Mouse (Mus musculus): ENCODE results near the gene Actl6b. TPM values are rescaled to one million over a fixed set of nuclear protein-coding genes. Genes with fewer than 3 reads are reported as not detected.
"Not testable (repeated sequence)": the region's sequence is repeated elsewhere in the genome, so short reads cannot be mapped to it uniquely, and the experiment has no call there.

Actl6b gene
- polyA plus RNA-seq, 1 experiment from 2014 or later = not detected

DNA sequence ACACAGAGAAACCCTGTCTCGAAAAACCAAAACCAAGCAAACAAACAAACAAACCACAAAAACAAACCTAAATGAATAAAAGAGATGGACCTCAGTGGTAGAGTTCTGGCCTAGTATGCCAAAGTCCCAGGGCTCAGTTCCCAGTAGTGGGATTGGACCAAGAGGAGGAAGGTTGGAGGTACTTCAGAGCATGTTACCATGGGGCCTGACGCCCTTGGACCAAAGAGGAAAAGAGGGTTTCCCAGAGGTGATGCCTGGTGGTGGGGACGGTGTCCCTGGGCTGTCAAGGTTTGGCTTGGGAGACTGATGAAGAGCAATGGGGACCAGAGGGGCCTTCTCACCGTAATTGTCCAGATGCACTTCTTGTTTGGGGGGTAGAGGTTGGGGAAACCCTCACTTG lies 56.7 kb downstream of the Actl6b start:
- Histone ChIP-seq H3K27ac (peak overlapping the region; percentile 94; the same call in 1 of the 2 replicates), H3K36me3 (ENCODE audit: insufficient read depth, low read length) (no peaks in the 10 kb centered on the region), H3K9ac (ENCODE audit: low read depth, low read length) (peak overlapping the region; percentile 56; the same call in 1 of the 2 replicates), H3K4me3 (replicated peaks; ENCODE audit: low read depth, low read length) (peak overlapping the region; percentile 30), H3K4me2 (ENCODE audit: low read length) (peak overlapping the region; percentile 54), H3K4me1 (replicated peaks; ENCODE audit: insufficient read depth, low read length) (peaks cover 23% of the 10 kb centered on the region), H3K9me3 (replicated peaks; ENCODE audit: low read length) (no peaks in the 10 kb centered on the region), H3K27me3 (ENCODE audit: insufficient read depth, low read length) (no peaks in the 10 kb centered on the region)
- WGBS = 54% methylated on average over 4 of the region's 4 CpGs
- no peak for TF ChIP-seq CTCF (IDR thresholded peaks at IDR 0.05; ENCODE audit: low read depth)
- no peak for ATAC-seq (replicated peaks; ENCODE audit: low FRiP score, low read depth)
- no peak for DNase-seq (ENCODE audit: low spot score)

DNA sequence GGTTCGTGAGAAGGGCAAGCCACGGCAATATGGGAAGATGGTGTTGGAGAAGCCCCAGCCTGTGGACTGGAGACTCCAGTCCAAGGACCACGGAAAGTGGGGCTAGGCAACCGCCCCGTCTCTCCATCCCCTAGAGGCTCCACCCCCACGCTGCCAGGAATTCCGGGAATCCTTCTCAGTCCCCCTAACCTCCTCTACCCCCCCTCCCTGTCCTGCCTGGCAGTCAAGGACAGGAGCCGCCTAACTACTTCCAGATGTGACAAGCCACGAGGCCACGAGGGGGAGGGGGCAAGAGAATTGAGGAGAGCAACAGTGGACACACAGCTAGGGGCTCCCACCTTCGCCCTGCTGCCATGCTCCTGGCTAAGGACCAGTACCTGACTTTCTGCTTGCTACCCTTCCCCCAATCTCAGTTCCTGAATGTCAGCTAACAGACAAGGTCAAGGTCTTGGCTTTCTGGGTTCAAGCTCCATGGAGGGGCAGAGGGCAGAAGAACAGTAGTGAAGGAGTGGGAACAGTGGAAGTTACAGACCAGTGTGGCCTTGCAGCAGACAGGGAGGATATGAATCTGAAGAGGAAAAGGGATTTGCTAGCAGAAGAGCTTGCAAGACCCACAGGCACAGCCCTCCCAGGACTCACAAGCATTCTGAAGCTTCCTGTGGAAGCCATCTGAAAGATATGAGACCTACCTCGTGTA lies 57.4 kb downstream of the Actl6b start:
- Histone ChIP-seq H3K27ac (peak overlapping the region; percentile 94), H3K27me3 (ENCODE audit: insufficient read depth, low read length) (no peaks in the 10 kb centered on the region), H3K9me3 (replicated peaks; ENCODE audit: low read length) (no peaks in the 10 kb centered on the region), H3K36me3 (ENCODE audit: insufficient read depth, low read length) (no peaks in the 10 kb centered on the region), H3K4me1 (replicated peaks; ENCODE audit: insufficient read depth, low read length) (peaks cover 23% of the 10 kb centered on the region), H3K4me3 (replicated peaks; ENCODE audit: low read depth, low read length) (peak overlapping the region; percentile 30), H3K9ac (ENCODE audit: low read depth, low read length) (peak overlapping the region; percentile 56), H3K4me2 (ENCODE audit: low read length) (peak overlapping the region; percentile 54)
- 7% methylated on average over 12 of the region's 12 CpGs for WGBS
- ATAC-seq (replicated peaks; ENCODE audit: low FRiP score, low read depth) = peak; percentile 60
- TF ChIP-seq CTCF (IDR thresholded peaks at IDR 0.05; ENCODE audit: low read depth) = peak; percentile 23; the same call in 1 of the 2 replicates
- DNase-seq (ENCODE audit: low spot score) = peak; percentile 91

DNA sequence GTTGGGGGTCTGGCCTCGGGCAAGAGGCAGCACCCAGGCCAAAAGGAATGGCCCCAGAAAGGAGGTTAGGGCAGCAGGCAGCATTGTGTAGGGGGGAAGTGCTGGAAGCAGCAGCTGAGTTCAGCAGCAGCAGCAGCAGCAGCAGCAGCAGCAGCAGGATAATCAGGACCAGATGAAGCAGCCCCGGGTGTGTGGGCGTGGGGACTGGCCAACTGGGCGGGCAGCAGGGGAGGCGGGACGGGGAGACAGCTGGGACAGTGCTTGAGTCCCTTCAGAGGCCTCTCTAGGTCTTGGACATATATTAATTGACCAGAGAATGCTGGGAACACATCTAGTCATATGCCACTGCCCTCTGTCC lies 57.9 kb downstream of the Actl6b start:
- WGBS = 11% methylated on average over 6 of the region's 6 CpGs

GRCm38 (mm10) chr5:137613076-137613475 lies 59.8 kb downstream of the Actl6b start:
- Histone ChIP-seq H3K9me3 (replicated peaks; ENCODE audit: low read length) (no peaks in the 10 kb centered on the region), H3K4me1 (replicated peaks; ENCODE audit: insufficient read depth, low read length) (peaks cover 22% of the 10 kb centered on the region), H3K36me3 (ENCODE audit: insufficient read depth, low read length) (no peaks in the 10 kb centered on the region), H3K9ac (ENCODE audit: low read depth, low read length) (no peak overlapping the region), H3K27ac (peak overlapping the region; percentile 34; the same call in 1 of the 2 replicates), H3K4me2 (ENCODE audit: low read length) (no peak overlapping the region), H3K4me3 (replicated peaks; ENCODE audit: low read depth, low read length) (no peak overlapping the region), H3K27me3 (ENCODE audit: insufficient read depth, low read length) (no peaks in the 10 kb centered on the region)
- 69% methylated on average over 5 of the region's 5 CpGs for WGBS
- no peak for DNase-seq (ENCODE audit: low spot score)
- TF ChIP-seq CTCF (IDR thresholded peaks at IDR 0.05; ENCODE audit: low read depth) = no peak
- ATAC-seq (replicated peaks; ENCODE audit: low FRiP score, low read depth) = no peak

More for the DNA sequence above, 57.9 kb downstream of the Actl6b start:
- peak; percentile 51; the same call in 1 of the 2 replicates for ATAC-seq (replicated peaks; ENCODE audit: low FRiP score, low read depth)
- peaks cover 23% of the 10 kb centered on the region for H3K4me1 ChIP-seq (replicated peaks; ENCODE audit: insufficient read depth, low read length)
- peak overlapping the region; percentile 56 for H3K9ac ChIP-seq (ENCODE audit: low read depth, low read length)
- no peaks in the 10 kb centered on the region for H3K9me3 ChIP-seq (replicated peaks; ENCODE audit: low read length)
- DNase-seq (ENCODE audit: low spot score) = peak; percentile 82
- H3K27ac ChIP-seq = peak overlapping the region; percentile 94
- H3K36me3 ChIP-seq (ENCODE audit: insufficient read depth, low read length) = no peaks in the 10 kb centered on the region
- H3K4me3 ChIP-seq (replicated peaks; ENCODE audit: low read depth, low read length) = peak overlapping the region; percentile 30
- no peak for TF ChIP-seq CTCF (IDR thresholded peaks at IDR 0.05; ENCODE audit: low read depth)
- no peaks in the 10 kb centered on the region for H3K27me3 ChIP-seq (ENCODE audit: insufficient read depth, low read length)
- peak overlapping the region; percentile 54 for H3K4me2 ChIP-seq (ENCODE audit: low read length)

DNA sequence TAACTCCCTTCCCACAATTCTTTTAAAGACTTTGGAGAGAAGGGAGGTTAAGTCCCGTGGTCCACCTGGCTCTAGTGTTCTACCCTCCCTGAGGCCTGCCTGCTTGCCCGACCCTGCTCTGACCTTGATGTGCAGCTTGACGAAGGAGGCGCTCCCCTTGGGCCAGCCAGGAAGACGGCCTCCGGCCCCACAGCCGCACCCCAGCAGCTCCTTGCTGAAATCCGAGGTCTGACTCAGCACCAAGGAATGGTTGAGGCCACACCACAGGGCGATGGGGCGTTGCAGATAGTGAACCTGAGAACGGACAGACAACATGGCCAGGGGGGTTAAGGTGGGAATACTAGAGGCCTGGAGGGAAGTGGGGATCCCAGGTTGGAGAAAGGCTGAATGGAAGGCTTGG lies 60.2 kb downstream of the Actl6b start, which contains the start of gene Pcolce:
Gene Pcolce, minus strand, starts transcription at position 235 of the 400 bp plus-strand sequence.
- Histone ChIP-seq H3K27ac (peak within 1 kb of the TSS; percentile 34; the same call in 1 of the 2 replicates), H3K9me3 (replicated peaks; ENCODE audit: low read length) (no peaks in the 10 kb centered on the region), H3K4me1 (replicated peaks; ENCODE audit: insufficient read depth, low read length) (peaks cover 18% of the 10 kb centered on the region), H3K4me2 (ENCODE audit: low read length) (no peak within 1 kb of the TSS), H3K36me3 (ENCODE audit: insufficient read depth, low read length) (no peaks in the 10 kb centered on the region), H3K27me3 (ENCODE audit: insufficient read depth, low read length) (no peaks in the 10 kb centered on the region), H3K9ac (ENCODE audit: low read depth, low read length) (0 out of 2 replicates have a peak within 1 kb of the TSS, but pooled peaks have one; percentile 18), H3K4me3 (replicated peaks; ENCODE audit: low read depth, low read length) (no peak within 1 kb of the TSS)
- 29% methylated on average over 11 of the region's 11 CpGs for WGBS
- no peak for TF ChIP-seq CTCF (IDR thresholded peaks at IDR 0.05; ENCODE audit: low read depth)
- peak; percentile 27 for DNase-seq (ENCODE audit: low spot score)
- 0 out of 2 replicates have a peak, but pooled peaks have one; percentile 33 for ATAC-seq (replicated peaks; ENCODE audit: low FRiP score, low read depth)

DNA sequence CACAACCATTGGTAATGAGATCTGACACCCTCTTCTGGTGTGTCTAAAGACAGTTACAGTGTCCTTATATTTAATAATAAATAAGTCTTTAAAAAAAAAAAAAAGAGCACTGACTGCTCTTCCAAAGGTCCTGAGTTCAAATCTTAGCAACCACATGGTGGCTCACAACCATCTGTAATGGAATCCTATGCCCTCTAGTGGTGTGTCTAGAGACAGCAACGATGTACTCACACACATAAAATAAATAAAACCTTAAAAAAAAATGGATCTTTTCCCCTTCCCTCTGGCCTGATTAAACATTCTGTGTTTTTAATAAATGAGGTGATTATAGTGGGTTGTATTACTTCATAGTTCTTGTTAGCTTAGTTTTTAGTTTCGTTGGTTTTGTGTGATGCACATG lies 61.6 kb downstream of the Actl6b start:
- H3K27me3 ChIP-seq (ENCODE audit: insufficient read depth, low read length); H3K9ac ChIP-seq (ENCODE audit: low read depth, low read length); H3K9me3 ChIP-seq (replicated peaks; ENCODE audit: low read length); ATAC-seq (replicated peaks; ENCODE audit: low FRiP score, low read depth); H3K27ac ChIP-seq; H3K36me3 ChIP-seq (ENCODE audit: insufficient read depth, low read length); DNase-seq (ENCODE audit: low spot score); H3K4me3 ChIP-seq (replicated peaks; ENCODE audit: low read depth, low read length); H3K4me2 ChIP-seq (ENCODE audit: low read length): not testable (repeated sequence)
- 0 out of 2 replicates have a peak, but pooled peaks have one; percentile 28 for TF ChIP-seq CTCF (IDR thresholded peaks at IDR 0.05; ENCODE audit: low read depth)
- peaks cover 15% of the 10 kb centered on the region for H3K4me1 ChIP-seq (replicated peaks; ENCODE audit: insufficient read depth, low read length)
- 93% methylated on average over 2 of the region's 2 CpGs for WGBS
